Mouse (Mus musculus): ENCODE results near the gene Gbx1. TPM values are rescaled to one million over a fixed set of nuclear protein-coding genes. Genes with fewer than 3 reads are reported as not detected.
A peak's percentile ranks its signal among the peaks of the same experiment; 100 is the strongest.

Gene Gbx1
- polyA plus RNA-seq, 1 experiment from 2014 or later = 1.1 TPM

DNA sequence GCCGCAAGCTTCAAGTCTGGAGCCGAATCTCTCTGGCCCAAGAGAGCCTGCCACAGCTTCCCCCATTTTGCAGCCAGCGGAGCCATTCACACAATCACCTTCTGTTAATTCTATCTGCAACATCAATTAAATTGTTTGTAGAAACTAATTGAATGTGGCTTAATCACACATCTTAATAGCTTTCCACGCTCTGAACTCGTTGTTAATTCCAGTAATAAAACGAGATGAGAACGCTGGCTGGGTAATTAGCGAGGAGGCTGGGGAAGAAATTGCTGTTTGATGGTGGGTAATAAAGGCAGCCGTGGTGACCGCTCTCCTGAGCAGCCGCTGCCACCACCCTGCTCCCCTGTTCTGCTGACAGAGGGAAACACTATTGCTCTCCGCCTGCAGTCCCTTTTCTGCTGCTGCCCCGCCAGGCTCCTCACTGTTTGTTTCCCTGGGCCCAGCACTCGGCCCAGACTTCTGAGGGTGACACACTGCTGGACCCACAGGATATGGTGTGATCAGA is 36.5 kb downstream of the Gbx1 start:
- H3K27ac ChIP-seq = peak overlapping the region; percentile 46; the same call in 1 of the 2 replicates
- WGBS = 41% methylated on average over 14 of the region's 14 CpGs
- H3K9me3 ChIP-seq = no peaks in the 10 kb centered on the region
- H3K4me1 ChIP-seq = peaks cover 33% of the 10 kb centered on the region
- peaks cover 56% of the 10 kb centered on the region for H3K27me3 ChIP-seq
- no peak overlapping the region for H3K4me2 ChIP-seq
- H3K4me3 ChIP-seq (replicated peaks) = no peak overlapping the region
- peaks cover 77% of the 10 kb centered on the region for H3K36me3 ChIP-seq (replicated peaks)
- no peak for ATAC-seq (ENCODE audit: low FRiP score)
- H3K9ac ChIP-seq = no peak overlapping the region

GRCm38 (mm10) chr5:24486738-24487137 is 40.3 kb downstream of the Gbx1 start:
- Histone ChIP-seq H3K4me2 (no peak overlapping the region), H3K27ac (no peak overlapping the region), H3K4me1 (peaks cover 59% of the 10 kb centered on the region), H3K36me3 (replicated peaks) (peaks cover 73% of the 10 kb centered on the region), H3K27me3 (peaks cover 58% of the 10 kb centered on the region), H3K9me3 (no peaks in the 10 kb centered on the region), H3K9ac (no peak overlapping the region; the same call in 1 of the 2 replicates), H3K4me3 (replicated peaks) (no peak overlapping the region)
- 90% methylated on average over 5 of the region's 5 CpGs for WGBS
- no peak for ATAC-seq (ENCODE audit: low FRiP score)

DNA sequence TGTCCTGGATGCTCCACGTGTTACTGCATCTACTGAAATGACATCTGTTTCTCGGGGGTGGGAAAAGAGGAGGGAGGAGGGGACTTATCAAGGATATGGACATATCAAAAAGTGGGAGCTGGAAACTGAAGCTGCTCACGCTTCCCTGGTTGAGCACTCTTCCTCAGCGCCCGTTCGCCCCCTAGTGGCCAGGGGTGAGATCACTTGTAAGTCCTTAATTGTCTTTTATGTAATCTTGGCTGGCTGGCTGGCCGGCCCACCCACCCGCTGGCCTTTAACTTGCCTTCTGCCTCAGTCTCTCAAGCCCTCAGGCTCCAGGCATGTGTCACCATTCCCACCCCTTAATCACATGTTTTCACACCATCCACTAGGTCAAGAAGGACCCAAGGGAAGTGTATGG is 40.9 kb downstream of the Gbx1 start:
- Histone ChIP-seq H3K4me1 (peaks cover 65% of the 10 kb centered on the region), H3K9me3 (no peaks in the 10 kb centered on the region), H3K27me3 (peaks cover 51% of the 10 kb centered on the region), H3K9ac (no peak overlapping the region; the same call in 1 of the 2 replicates), H3K27ac (peak overlapping the region; percentile 42; the same call in 1 of the 2 replicates), H3K4me3 (replicated peaks) (no peak overlapping the region), H3K4me2 (no peak overlapping the region), H3K36me3 (replicated peaks) (peaks cover 69% of the 10 kb centered on the region)
- no peak; the same call in 1 of the 2 replicates for ATAC-seq (ENCODE audit: low FRiP score)
- WGBS = 3% methylated on average over 8 of the region's 8 CpGs

DNA sequence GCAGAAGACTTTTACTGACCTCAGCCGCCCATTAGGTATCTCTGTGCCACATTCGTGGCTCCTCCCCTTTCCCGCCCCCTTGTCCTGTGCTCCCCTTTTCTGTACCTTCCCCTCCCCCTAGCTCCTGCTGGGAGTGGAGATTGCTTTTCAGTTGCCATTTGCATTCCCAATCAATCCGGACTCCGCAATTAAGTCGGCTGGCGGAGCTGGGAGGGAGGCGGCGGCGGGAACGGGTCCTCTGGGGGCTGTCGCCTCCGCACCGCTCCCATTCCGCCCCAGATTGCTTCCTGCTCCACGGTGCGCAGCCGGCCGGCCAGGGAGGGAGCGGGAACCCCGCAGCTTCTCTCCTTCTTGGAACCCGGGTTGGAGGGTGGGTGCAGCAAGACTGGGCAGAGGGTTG is 42.0 kb downstream of the Gbx1 start:
- Histone ChIP-seq H3K36me3 (replicated peaks) (peaks cover 70% of the 10 kb centered on the region), H3K4me3 (replicated peaks) (peak overlapping the region; percentile 29), H3K4me1 (peaks cover 67% of the 10 kb centered on the region), H3K9ac (peak overlapping the region; percentile 54), H3K9me3 (no peaks in the 10 kb centered on the region), H3K27me3 (peaks cover 49% of the 10 kb centered on the region), H3K4me2 (peak overlapping the region; percentile 58), H3K27ac (peak overlapping the region; percentile 81)
- ATAC-seq (ENCODE audit: low FRiP score) = peak; percentile 37
- 10% methylated on average over 22 of the region's 22 CpGs for WGBS

DNA sequence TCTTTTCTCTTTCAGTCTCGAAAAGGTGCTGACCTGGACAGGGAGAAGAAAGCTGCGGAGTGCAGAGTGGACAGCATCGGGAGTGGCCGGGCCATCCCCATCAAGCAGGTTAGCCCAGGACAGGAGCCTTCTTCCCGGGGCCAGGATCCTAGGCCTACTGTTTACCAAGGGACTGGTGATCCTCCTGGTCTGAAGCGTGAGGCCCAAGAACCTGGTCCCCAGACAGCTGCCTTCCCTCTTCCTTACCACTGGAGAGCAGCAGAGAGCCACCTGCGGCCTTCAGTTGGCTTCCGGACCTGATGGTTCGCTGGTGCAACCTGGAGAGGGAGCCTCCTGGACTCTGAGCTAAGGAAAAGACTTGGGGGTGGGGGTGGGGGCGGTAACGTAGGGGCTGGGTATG is 43.7 kb downstream of the Gbx1 start:
- Histone ChIP-seq H3K4me3 (replicated peaks) (no peak overlapping the region), H3K4me2 (no peak overlapping the region), H3K4me1 (peaks cover 67% of the 10 kb centered on the region), H3K36me3 (replicated peaks) (peaks cover 70% of the 10 kb centered on the region), H3K27ac (peak overlapping the region; percentile 42; the same call in 1 of the 2 replicates), H3K9ac (no peak overlapping the region), H3K9me3 (no peaks in the 10 kb centered on the region), H3K27me3 (peaks cover 40% of the 10 kb centered on the region)
- WGBS = 19% methylated on average over 11 of the region's 11 CpGs
- ATAC-seq (ENCODE audit: low FRiP score) = peak; percentile 13; the same call in 1 of the 2 replicates

DNA sequence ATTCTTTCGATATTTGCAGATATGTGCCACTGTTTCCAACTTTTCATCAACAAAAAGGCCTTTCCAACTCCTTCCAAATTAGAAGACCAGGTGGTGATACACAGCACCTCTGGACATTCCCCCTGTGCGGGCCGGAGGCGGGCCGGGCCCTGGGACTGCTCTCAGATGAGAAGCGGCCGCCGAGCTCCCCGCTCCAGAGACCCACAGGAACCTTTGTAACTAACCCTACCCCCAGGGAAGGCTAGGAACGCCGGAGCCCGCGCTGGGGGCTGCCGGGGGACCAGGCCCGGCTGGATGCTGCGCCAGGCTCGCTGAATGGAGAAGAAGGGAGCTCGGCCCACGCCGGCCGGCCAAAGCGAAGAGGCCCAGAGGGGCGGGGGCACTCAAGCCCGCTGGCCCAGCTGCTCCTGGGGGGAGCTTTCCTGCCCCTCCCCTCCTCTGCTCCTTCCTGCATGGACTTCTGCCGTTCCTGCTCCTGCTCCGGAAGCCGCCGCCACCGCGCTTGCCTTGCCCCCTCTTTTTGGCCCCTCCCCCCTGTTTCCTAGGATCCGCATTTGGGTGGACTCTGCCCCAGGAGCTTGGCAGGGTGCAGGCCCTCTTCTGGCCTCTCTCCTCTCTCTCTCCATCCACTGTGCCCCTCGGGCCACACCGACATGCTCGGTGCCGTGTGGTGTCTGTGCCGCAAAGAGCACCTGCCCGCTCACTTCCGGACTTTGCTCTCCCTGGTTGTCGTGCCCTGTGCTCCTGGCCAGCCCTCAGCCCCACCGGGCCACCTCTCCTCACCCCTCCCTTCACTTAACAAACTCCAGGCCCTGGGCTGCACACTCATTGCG is 44.5 kb downstream of the Gbx1 start:
- peaks cover 70% of the 10 kb centered on the region for H3K36me3 ChIP-seq (replicated peaks)
- WGBS = 37% methylated on average over 41 of the region's 41 CpGs
- no peak overlapping the region for H3K4me3 ChIP-seq (replicated peaks)

DNA sequence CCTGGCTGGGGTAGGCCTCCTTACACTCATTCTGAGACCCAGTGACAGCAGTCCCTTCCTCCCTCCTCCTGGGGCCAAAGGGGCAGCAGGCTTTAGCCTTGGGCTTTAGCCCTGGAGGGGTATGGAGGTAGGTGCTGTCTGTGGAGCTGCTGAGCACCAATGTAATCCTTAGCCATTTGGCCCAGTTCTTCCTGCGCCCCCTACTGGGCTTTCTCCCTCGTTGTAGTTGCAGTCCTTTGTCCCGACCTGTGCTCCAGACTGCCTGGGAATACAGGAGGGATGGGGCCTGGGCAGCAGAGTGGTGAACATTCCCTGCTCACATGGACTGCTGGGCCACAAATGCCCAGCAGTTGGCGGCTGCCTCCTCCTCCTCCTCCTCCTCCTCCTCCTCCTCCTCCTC is 45.4 kb downstream of the Gbx1 start:
- no peak overlapping the region for H3K4me3 ChIP-seq (replicated peaks)
- H3K27me3 ChIP-seq = peaks cover 31% of the 10 kb centered on the region
- H3K27ac ChIP-seq = 0 out of 2 replicates have a peak overlapping the region, but pooled peaks have one; percentile 27
- ATAC-seq (ENCODE audit: low FRiP score) = peak; percentile 53
- 6% methylated on average over 4 of the region's 4 CpGs for WGBS
- no peak overlapping the region for H3K4me2 ChIP-seq
- H3K4me1 ChIP-seq = peaks cover 67% of the 10 kb centered on the region
- H3K9me3 ChIP-seq = no peaks in the 10 kb centered on the region
- H3K9ac ChIP-seq = 0 out of 2 replicates have a peak overlapping the region, but pooled peaks have one; percentile 8
- peaks cover 69% of the 10 kb centered on the region for H3K36me3 ChIP-seq (replicated peaks)

More for the DNA sequence above, 44.5 kb downstream of the Gbx1 start:
- Histone ChIP-seq H3K4me2 (peak overlapping the region; percentile 21; the same call in 1 of the 2 replicates), H3K9me3 (no peaks in the 10 kb centered on the region), H3K27me3 (peaks cover 36% of the 10 kb centered on the region), H3K9ac (peak overlapping the region; percentile 25; the same call in 1 of the 2 replicates), H3K4me1 (peaks cover 67% of the 10 kb centered on the region), H3K27ac (0 out of 2 replicates have a peak overlapping the region, but pooled peaks have one; percentile 32)
- ATAC-seq (ENCODE audit: low FRiP score) = no peak

DNA sequence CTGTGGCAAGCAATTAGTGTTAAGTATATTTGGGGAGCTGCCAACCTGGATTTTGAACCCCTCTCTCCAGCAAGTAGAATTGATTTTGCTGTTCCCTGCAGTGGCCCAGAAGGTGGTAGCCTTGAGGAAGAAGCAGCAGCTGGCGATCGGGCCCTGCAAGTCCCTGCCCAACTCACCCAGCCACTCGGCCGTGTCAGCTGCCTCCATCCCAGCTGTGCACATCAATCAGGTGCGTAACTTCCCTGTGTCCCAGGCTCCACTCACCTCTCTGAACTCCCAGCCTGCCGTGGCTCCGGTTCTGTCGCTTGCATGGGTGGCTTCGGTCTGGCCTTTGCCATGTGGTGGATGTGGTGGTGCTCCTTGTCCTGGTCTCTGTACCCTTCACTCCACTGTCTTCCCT is 49.1 kb downstream of the Gbx1 start:
- Histone ChIP-seq H3K36me3 (replicated peaks) (peaks cover 55% of the 10 kb centered on the region), H3K27ac (no peak overlapping the region), H3K4me1 (peaks cover 58% of the 10 kb centered on the region), H3K9ac (no peak overlapping the region), H3K4me2 (no peak overlapping the region), H3K27me3 (peaks cover 51% of the 10 kb centered on the region), H3K4me3 (replicated peaks) (no peak overlapping the region), H3K9me3 (no peaks in the 10 kb centered on the region)
- ATAC-seq (ENCODE audit: low FRiP score) = no peak
- 93% methylated on average over 9 of the region's 9 CpGs for WGBS

DNA sequence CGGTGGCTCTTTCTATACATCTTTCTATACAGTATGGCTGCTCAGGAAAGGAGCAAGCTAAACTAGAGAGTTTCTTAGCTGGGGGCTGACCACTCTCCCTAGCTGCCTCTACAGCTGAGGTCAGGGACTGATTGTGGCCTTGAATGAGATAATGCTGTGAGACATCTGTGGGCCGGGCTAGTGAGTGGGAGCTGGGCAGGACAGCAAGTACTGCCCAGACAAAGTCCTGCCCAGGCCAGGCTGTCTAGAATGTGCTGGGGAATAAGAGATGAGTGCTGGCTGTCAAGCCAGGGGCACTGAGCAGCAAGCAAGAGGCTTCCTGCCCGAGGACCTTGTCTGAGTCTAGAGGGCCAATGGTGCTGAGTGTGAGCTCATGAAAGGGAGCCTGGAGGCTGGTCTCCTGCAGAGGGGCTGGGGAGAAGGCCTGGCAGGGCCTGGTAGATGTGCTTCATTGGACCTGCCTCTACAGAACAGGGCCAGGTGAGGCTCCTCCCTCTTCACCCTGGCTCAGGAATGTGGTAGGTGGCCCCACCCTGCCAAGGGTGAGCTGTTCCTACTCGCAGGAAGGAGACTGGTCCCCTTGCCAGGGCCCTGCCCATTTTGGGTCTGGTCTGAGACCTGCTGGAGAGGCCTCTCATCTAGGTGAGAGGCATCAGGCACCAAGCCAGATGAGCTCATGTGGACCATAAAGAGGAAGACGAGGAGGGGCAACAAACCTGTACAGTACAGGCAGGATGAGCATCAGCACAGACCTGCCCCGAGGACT is 51.3 kb downstream of the Gbx1 start:
- Histone ChIP-seq H3K27me3 (peaks cover 53% of the 10 kb centered on the region), H3K4me3 (replicated peaks) (no peak overlapping the region), H3K4me1 (peaks cover 47% of the 10 kb centered on the region), H3K36me3 (replicated peaks) (peaks cover 41% of the 10 kb centered on the region), H3K4me2 (peak overlapping the region; percentile 63; the same call in 1 of the 2 replicates), H3K9me3 (no peaks in the 10 kb centered on the region), H3K9ac (no peak overlapping the region), H3K27ac (no peak overlapping the region)
- ATAC-seq (ENCODE audit: low FRiP score) = no peak
- WGBS = 78% methylated on average over 6 of the region's 6 CpGs

GRCm38 (mm10) chr5:24474723-24475261 is 52.2 kb downstream of the Gbx1 start:
- Histone ChIP-seq H3K36me3 (replicated peaks) (peaks cover 32% of the 10 kb centered on the region), H3K4me2 (peak overlapping the region; percentile 63), H3K9me3 (no peaks in the 10 kb centered on the region), H3K4me1 (peaks cover 39% of the 10 kb centered on the region), H3K9ac (peak overlapping the region; percentile 51), H3K27me3 (peaks cover 53% of the 10 kb centered on the region), H3K4me3 (replicated peaks) (peak overlapping the region; percentile 43), H3K27ac (no peak overlapping the region)
- peak; percentile 16; the same call in 1 of the 2 replicates for ATAC-seq (ENCODE audit: low FRiP score)
- 3% methylated on average over 67 of the region's 67 CpGs for WGBS

- H3K27ac ChIP-seq = no peak overlapping the region
- peak overlapping the region; percentile 51 for H3K9ac ChIP-seq
- H3K36me3 ChIP-seq (replicated peaks) = peaks cover 26% of the 10 kb centered on the region
- 2% methylated on average over 58 of the region's 77 CpGs for WGBS
- peaks cover 53% of the 10 kb centered on the region for H3K27me3 ChIP-seq
- peak overlapping the region; percentile 43 for H3K4me3 ChIP-seq (replicated peaks)
- H3K4me2 ChIP-seq = peak overlapping the region; percentile 63
- peaks cover 40% of the 10 kb centered on the region for H3K4me1 ChIP-seq
- no peaks in the 10 kb centered on the region for H3K9me3 ChIP-seq
- ATAC-seq (ENCODE audit: low FRiP score) = peak; percentile 50
These were observed 52.8 kb downstream of the Gbx1 start for GRCm38 (mm10) chr5:24474025-24474722.
